Mouse (Mus musculus) testis, adult 2 months (tissue): ENCODE results near the gene Cc2d1a. TPM values are rescaled to one million over a fixed set of nuclear protein-coding genes. Genes with fewer than 3 reads are reported as not detected.

Experiments used
- H3K27ac ChIP-seq: fragments of 200-500 bp; 2 replicates; pipeline ENCODE4 v1.5.1; 2012; ENCODE audit warnings: low read depth, low read length; ENCODE audit not compliant: control insufficient read depth, insufficient read depth
- H3K27me3 ChIP-seq: fragments of 200-500 bp; 2 replicates; pipeline ENCODE4 v1.6.1; 2012; ENCODE audit warnings: mild to moderate bottlenecking, low read length, moderate library complexity; ENCODE audit not compliant: control insufficient read depth, insufficient read depth
- H3K36me3 ChIP-seq: fragments of 200-500 bp; 2 replicates; pipeline ENCODE4 v1.6.1; 2012; ENCODE audit warnings: mild to moderate bottlenecking, low read length; ENCODE audit not compliant: control insufficient read depth, insufficient read depth
- H3K4me1 ChIP-seq: fragments of 200-500 bp; 2 replicates; pipeline ENCODE4 v1.6.1; 2012; ENCODE audit warnings: low read length; ENCODE audit not compliant: control insufficient read depth, insufficient read depth
- H3K4me3 ChIP-seq: fragments of 200-500 bp; 2 replicates; pipeline ENCODE4 v1.5.1; 2012; ENCODE audit warnings: low read depth, mild to moderate bottlenecking, low read length, moderate library complexity, mixed read lengths; ENCODE audit not compliant: control insufficient read depth
- CTCF ChIP-seq: fragments of 200-500 bp; IDR thresholded peaks from 2 replicates; pipeline ENCODE4 v1.5.1; 2012; ENCODE audit warnings: low read depth, mild to moderate bottlenecking, inconsistent platforms, low read length, moderate library complexity; ENCODE audit not compliant: control insufficient read depth, insufficient read depth, insufficient replicate concordance
- POLR2A ChIP-seq: fragments of 200-500 bp; IDR thresholded peaks from 2 replicates; pipeline ENCODE4 v1.6.1; 2012; ENCODE audit warnings: low read depth, mild to moderate bottlenecking, inconsistent platforms, low read length, moderate library complexity; ENCODE audit not compliant: control insufficient read depth
- polyA plus RNA-seq: library from polyadenylated mRNA; depleted of rRNA; stranded (reverse); fragments of >200 nt; gene quantifications from 2 replicates; pipeline ENCODE4 v1.2.3, GENCODE M21; 2012

Cc2d1a gene
- polyA plus RNA-seq, 1 experiment: 30.9 TPM

GRCm38 (mm10) chr8:84126742-84127141, 21.0 kb downstream of the Cc2d1a start:
- H3K4me1 ChIP-seq: peaks cover 4% of the 10 kb centered on the region
- no peaks in the 10 kb centered on the region for H3K27me3 ChIP-seq
- H3K4me3 ChIP-seq: no peak overlapping the region
- H3K36me3 ChIP-seq: no peaks in the 10 kb centered on the region
- no peak overlapping the region for H3K27ac ChIP-seq
- TF ChIP-seq POLR2A (no peak), CTCF (no peak)

GRCm38 (mm10) chr8:84125656-84126055, 22.1 kb downstream of the Cc2d1a start, which contains the start of gene Podnl1:
Gene Podnl1 (plus strand): TSS chr8:84125989.
- no peaks in the 10 kb centered on the region; the same call in 1 of the 2 replicates for H3K4me1 ChIP-seq
- no peak for TF ChIP-seq POLR2A
- TF ChIP-seq CTCF: no peak
- no peak within 1 kb of the TSS for H3K27ac ChIP-seq
- H3K36me3 ChIP-seq: no peaks in the 10 kb centered on the region
- H3K4me3 ChIP-seq: no peak within 1 kb of the TSS
- H3K27me3 ChIP-seq: no peaks in the 10 kb centered on the region

DNA sequence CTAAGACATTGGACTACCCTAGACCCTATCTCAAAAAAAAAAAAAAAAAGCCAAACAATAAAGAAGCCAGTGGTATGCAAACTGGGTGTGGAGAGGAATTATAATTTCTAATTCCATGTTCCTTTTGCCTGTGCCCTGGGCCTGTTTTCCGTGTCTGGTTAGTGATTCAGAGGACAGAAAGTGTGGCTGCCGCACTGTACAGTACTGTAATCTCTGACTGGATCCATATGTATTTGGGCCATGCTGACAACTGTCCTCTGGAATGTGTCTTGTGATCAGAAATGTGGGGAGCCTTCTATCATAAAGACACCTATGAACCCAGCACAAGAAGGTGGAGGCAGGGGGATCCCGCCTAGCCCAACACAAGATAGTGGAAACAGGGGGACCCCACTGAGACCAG, 25.6 kb downstream of the Cc2d1a start:
- TF ChIP-seq POLR2A (no peak), CTCF (no peak)
- H3K4me3 ChIP-seq: no peak overlapping the region
- H3K27ac ChIP-seq: no peak overlapping the region
- no peaks in the 10 kb centered on the region for H3K36me3 ChIP-seq
- no peaks in the 10 kb centered on the region for H3K27me3 ChIP-seq
- H3K4me1 ChIP-seq: no peaks in the 10 kb centered on the region

DNA sequence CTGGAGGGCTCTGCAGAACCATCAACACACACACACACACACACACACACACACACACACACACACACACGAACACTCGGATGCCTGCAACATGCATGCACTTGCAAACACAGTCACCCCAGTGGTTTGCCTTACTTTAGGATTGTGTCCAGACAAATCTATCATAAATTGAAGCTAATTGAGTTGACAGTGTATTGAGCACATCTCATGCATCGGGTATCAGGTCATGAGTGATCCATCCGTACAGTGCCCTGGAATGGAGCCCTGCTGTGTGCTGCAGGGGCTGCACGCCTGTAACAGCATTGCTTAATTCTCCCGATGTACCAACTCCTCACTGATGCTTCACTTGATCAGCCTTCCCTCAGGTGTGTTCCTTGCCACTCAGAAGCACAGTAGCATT, 32.1 kb downstream of the Cc2d1a start:
- no peaks in the 10 kb centered on the region for H3K4me1 ChIP-seq
- no peak for TF ChIP-seq CTCF
- TF ChIP-seq POLR2A: no peak

GRCm38 (mm10) chr8:84106216-84107040, 41.3 kb downstream of the Cc2d1a start:
- Histone ChIP-seq H3K4me3 (peak overlapping the region; percentile 98), H3K36me3 (no peaks in the 10 kb centered on the region), H3K27me3 (no peaks in the 10 kb centered on the region), H3K27ac (peak overlapping the region; percentile 14; the same call in 1 of the 2 replicates), H3K4me1 (peaks cover 16% of the 10 kb centered on the region)
- TF ChIP-seq CTCF (no peak), POLR2A (no peak)

More for the DNA sequence above, 32.1 kb downstream of the Cc2d1a start:
- Histone ChIP-seq H3K27ac (no peak overlapping the region), H3K27me3 (no peaks in the 10 kb centered on the region), H3K4me3 (no peak overlapping the region), H3K36me3 (no peaks in the 10 kb centered on the region)

DNA sequence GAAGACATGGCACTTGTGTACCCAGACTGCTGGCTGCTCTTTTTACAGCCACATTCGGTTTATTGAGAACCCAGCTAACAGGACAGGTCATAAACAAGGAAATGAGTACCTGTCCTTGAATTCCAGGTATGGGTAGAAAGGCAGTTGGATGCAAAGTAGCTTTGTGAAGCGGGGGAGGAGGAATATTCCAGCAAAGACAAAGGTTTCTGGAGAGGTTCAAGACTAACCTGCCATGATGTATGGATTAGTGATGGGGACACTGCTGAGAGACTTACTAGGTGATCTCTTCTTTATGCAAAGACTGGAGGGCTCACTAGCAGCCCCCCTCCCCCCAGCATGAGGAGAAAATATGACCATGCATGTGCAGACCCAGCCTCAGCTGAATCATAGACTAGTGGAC, 42.1 kb downstream of the Cc2d1a start:
- Histone ChIP-seq H3K27me3 (no peaks in the 10 kb centered on the region), H3K4me3 (peak overlapping the region; percentile 98), H3K4me1 (peaks cover 16% of the 10 kb centered on the region), H3K36me3 (no peaks in the 10 kb centered on the region), H3K27ac (peak overlapping the region; percentile 27; the same call in 1 of the 2 replicates)
- TF ChIP-seq POLR2A: no peak
- TF ChIP-seq CTCF: no peak

GRCm38 (mm10) chr8:84104697-84105609, 42.8 kb downstream of the Cc2d1a start, which contains the start of gene Dcaf15:
Gene Dcaf15 (minus strand): TSS chr8:84104768.
- peak within 1 kb of the TSS; percentile 98 for H3K4me3 ChIP-seq
- peaks cover 16% of the 10 kb centered on the region for H3K4me1 ChIP-seq
- TF ChIP-seq POLR2A (peak; percentile 57), CTCF (no peak)
- peak within 1 kb of the TSS; percentile 93 for H3K27ac ChIP-seq
- H3K36me3 ChIP-seq: no peaks in the 10 kb centered on the region
- no peaks in the 10 kb centered on the region for H3K27me3 ChIP-seq
